Mouse (Mus musculus): ENCODE data around the gene Gm20403. TPM values are rescaled to one million over a fixed set of nuclear protein-coding genes. Genes with fewer than 3 reads are reported as not detected.

The Gm20403 gene
- not detected for total RNA-seq (2021)
- long read RNA-seq, experiment 1, result 0 reads
- long read RNA-seq, experiment 2, result 0 reads

DNA sequence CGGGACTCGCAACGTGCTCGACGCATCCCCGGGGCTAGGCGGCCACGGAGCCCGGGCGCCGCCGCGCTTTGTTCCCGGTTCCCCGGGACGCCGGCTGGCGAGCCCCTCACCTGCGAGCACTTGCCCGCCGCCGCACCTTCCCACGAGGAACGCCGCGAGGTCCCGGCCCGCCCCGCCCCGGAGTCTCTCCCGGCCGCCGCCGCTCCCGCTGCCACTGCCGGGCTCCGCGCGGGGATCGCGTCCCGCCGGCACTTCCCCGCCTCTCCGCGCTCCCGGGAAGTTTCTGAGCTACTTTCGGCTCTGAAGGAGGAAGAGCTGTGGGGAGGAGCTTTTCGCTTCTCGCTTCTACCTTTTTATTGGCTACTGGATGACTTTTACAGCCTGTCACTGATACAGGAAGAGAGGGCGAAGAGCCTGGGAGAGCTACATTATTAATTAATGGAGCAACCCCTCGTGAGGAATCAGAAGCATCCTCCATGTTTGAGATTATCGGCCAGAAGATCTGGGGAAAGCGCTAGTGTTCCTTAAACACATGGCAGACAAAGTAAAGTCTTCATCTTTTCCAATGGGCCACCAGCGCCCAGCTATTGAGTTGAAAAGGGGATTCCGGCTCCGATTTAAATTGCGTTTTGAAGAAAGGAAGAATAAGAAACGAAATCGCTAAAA lies at the start of gene Gm20403:
Gene Gm20403, minus strand, starts transcription at position 478 of the 666 bp plus-strand sequence.
- peak within 1 kb of the TSS; percentile 90 for H3K27ac ChIP-seq
- intact Hi-C loops (cut with DNase I), result loop anchor here (10.0 kb wide), 1 partner anchor 151 kb away; no protein-coding TSS in a partner anchor
- DNase-seq, result peak; percentile 77
- no peak for TF ChIP-seq CTCF (IDR thresholded peaks at IDR 0.05)
- peak within 1 kb of the TSS; percentile 96 for H3K4me3 ChIP-seq

DNA sequence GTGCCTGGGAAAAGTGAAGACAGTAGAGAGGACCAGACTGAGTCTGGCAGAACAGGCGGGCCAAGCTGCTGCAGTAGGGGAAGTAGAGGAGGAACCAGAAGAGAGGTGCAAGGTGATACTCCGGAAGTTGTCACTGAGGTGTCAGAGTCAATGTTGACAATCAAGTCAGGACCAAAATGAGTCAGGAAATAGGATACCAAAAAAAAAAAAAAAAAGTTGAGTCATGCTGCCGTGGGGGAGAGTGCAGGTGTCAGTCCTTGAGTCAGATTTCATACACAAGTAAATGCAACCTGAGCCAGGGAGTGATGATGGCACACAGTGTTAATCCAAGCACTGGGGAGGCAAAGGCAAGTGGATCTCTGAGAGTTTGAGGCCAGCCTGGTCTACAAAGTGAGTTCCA lies 40.8 kb upstream of the Gm20403 start:
- Histone ChIP-seq H3K27ac (no peak overlapping the region), H3K4me3 (no peak overlapping the region)
- no peak for TF ChIP-seq CTCF (IDR thresholded peaks at IDR 0.05)
- intact Hi-C loops (cut with DNase I), result no loop called here
- no peak for DNase-seq

DNA sequence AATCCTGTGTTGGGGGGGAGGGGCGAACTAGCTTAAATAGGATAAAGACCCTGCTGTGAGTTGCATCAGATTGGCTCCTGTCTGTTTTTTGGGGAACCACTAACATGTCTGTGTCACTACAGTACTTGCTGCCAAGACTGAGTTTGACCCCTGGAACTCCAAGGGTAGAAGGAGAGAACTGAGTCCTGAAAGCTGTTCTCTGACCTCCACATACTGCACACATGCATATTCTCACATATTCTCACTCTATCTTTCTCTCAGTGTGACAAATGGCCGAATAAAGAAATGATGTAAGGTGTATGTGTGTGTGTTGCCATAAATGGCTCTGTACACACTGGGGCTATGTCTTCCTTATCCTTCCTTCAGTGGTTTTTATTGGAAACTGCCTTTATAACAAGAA lies 37.0 kb upstream of the Gm20403 start:
- intact Hi-C loops (cut with DNase I), result no loop called here
- no peak for TF ChIP-seq CTCF (IDR thresholded peaks at IDR 0.05)
- no peak overlapping the region for H3K27ac ChIP-seq
- no peak for DNase-seq
- no peak overlapping the region for H3K4me3 ChIP-seq

DNA sequence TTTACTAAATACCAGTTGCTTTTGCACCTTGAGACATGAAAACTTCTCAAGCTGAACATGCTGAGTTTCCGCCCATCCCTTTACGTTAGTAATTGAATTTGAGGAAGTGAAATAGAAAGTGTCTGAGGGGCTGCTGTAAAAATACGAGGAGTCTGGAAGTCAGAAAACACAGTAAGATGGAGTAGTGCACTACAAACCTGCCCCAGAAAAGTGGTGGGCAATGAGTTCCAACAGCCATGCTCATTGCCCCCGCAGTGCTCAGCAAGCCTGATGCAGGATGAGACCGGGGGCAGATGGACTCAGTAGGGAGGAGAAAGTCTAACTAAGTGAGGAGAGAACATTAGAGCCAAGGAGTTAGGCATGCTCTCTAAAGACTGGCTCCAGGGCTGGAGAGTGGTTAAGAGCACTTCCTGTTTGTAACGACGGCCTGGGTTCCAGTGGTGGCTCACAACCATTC lies 33.1 kb upstream of the Gm20403 start:
- Histone ChIP-seq H3K4me3 (no peak overlapping the region), H3K27ac (no peak overlapping the region; the same call in 1 of the 2 replicates)
- TF ChIP-seq CTCF (IDR thresholded peaks at IDR 0.05), result no peak
- DNase-seq, result no peak
- intact Hi-C loops (cut with DNase I), result no loop called here

DNA sequence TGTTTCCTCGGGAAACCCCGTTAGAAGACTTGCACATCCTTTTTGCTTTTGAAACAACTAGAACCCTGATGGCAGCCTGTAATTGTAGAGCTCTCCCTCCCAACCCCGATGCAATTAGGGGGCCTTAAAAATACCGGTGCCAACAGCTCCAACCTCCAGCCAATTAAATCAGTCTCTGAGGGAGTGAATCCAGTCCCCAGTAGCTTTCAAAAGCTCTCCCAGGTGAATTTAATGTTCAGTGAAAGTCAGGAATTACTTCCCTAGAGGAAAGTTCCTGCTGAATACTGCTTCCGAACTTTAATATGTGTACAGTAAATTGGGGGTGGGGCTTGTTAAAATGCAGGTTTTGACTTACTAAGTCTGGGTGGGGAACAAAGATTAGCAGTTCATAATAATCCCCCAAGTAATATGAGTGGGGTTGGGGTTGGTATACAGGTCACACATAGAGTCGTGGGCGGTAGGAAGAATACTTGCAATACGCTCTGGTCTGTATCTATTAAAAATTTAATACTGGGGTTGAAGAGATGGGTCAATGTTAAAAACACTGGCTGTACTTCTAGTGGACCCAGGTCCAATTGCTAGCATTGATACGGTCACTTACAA lies 30.9 kb upstream of the Gm20403 start:
- no peak for TF ChIP-seq CTCF (IDR thresholded peaks at IDR 0.05)
- no peak for DNase-seq
- H3K4me3 ChIP-seq, result no peak overlapping the region
- intact Hi-C loops (cut with DNase I), result no loop called here
- no peak overlapping the region for H3K27ac ChIP-seq

DNA sequence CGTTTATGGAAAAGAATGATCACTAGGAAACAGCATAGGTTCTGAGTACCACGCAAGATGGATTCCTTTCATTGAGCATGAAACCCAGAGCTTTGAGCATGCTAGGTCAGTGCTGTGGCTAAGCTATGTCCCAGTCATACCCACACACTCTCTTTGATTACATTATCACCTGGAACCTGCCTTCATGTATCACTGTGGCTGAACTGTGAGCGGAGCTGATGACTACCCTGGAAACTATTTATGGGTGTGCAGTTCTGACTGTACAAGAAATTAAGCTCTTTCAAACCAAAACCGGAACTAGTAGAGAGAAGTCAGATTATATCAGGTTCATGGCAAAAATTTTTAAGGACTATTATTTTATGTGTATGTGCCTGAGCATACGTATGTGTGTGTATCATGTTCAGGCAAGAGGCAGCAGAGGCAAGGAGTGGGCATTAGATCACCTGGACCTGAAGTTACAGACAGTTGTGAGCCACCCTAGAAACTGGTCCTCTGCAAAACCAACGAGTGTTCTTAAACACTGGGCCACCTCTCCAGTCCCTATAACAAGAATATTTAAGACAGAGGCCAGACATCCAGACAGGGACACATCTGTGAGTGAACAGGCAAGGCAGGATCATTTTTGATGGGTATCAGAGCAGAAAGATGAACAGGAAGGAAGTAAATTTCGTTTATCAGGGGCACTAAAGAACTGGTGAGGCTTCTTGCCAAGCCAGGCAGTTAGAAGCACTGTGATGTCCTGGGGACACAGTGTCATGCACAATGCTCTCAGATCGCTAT lies 30.2 kb upstream of the Gm20403 start:
- Histone ChIP-seq H3K4me3 (no peak overlapping the region), H3K27ac (no peak overlapping the region)
- TF ChIP-seq CTCF (IDR thresholded peaks at IDR 0.05), result no peak
- intact Hi-C loops (cut with DNase I), result no loop called here
- no peak for DNase-seq

DNA sequence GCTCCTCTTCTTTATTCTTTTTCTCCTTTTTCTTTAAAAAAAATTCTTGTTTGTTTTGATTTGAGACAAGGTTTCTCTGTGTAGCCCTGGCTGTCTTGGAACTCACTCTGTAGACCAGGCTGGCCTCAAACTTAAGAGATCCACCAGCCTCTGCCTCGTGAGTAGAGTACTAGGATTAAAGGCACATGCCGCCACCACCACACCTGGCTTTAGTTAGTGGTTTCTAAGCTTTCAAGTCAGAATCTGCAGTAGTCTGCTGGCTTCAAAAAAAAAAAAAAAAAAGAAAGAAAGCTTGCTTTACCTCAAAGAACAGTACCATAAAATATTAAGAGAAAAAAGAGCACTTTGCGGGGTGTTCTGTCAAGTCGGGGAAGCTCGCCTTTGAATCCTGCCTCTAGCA lies 29.1 kb upstream of the Gm20403 start:
- no peak for DNase-seq
- intact Hi-C loops (cut with DNase I), result no loop called here
- Histone ChIP-seq H3K27ac (no peak overlapping the region), H3K4me3 (no peak overlapping the region)
- no peak for TF ChIP-seq CTCF (IDR thresholded peaks at IDR 0.05)

DNA sequence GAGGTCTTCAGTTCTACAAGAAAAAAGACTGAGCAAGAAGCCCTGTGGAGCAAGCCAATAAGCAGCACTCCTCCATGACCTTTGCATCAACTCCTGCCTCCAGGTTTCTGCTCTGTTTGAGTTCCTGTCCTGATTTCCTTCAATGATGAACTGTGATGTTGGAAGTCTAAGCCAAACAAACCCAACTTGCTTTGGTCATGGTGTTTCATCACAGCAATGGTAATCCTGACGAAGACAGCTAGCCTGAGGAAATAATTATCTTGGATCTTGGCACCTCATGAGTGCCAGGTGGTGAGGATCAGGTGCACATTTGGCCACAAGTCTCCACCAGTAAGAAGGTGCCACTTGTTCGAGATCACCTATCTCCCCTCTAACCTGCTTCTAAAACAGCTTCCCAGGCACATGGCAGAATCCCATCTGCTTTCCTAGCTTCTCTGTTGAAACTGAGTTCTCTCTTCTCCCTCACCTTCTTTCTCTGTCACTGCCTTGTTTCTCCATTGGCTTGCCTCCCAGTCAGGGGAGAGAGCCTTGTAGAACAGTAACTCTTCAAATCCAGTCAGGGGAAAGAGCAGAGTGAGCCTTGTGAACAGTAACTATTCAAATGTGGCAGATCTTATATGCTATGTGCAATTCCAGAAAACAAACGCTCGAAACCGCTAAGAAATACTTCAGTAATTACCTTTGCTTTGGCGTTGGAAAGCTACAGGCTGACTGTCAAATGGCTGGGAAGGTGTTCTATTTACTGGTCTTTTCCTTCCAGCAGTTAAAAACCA lies 27.5 kb upstream of the Gm20403 start, which contains the start of gene Baz1a:
Gene Baz1a, minus strand, starts transcription at position 723 of the 773 bp plus-strand sequence.
- no peak for DNase-seq
- intact Hi-C loops (cut with DNase I), result no loop called here
- TF ChIP-seq CTCF (IDR thresholded peaks at IDR 0.05), result no peak
- no peak within 1 kb of the TSS for H3K4me3 ChIP-seq
- no peak within 1 kb of the TSS for H3K27ac ChIP-seq

DNA sequence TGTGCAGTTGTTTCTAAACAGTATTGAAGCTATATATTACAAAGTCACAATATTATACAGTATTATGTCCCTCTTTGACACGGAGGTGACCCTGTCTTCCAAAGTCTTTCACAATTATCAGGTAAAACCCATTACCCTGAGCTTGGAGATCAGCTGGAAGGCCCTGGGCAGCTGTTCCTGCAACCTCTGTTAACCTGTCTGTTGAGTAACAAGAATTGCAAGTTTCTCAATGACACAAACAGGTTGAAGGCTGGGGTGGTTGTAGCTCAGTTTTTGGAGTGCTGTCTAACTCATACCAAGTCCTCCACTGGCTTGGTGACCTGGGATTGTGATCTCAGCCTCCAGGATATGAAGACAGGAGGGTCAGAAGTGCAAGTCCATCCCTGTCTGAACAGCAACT lies 26.7 kb upstream of the Gm20403 start:
- Histone ChIP-seq H3K27ac (no peak overlapping the region), H3K4me3 (no peak overlapping the region)
- no peak for DNase-seq
- no peak for TF ChIP-seq CTCF (IDR thresholded peaks at IDR 0.05)
- intact Hi-C loops (cut with DNase I), result no loop called here

DNA sequence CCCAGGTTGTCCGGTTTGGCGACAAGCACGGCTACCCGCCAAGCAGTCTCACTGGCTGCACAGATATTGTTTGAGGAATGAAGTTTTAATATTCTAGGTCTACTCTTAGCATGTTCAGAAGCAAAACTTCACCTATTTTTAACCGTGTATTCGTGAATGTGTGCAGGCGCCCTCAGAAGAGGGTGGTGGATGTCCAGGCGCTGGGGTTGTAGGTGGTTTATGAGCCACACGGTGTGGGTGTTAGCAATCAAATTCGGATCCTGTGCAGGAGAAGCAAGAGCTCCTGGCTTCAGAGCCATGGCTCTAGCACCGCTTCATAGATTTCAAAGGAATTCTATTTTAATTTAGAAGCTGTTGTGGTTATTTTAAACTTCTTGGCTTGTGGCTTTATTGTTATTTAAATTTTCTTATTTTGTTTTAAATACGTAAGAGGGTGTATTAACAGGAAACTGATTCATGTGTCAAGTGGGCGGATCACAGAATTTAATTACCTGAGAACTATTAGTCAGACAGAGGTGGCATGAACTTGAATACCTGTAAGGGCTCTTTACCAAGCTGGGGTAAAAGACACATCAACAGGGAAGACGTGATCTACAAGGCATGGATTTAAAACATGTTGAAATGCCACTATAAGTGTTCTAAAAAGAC lies 21.2 kb upstream of the Gm20403 start:
- intact Hi-C loops (cut with DNase I), result no loop called here
- TF ChIP-seq CTCF (IDR thresholded peaks at IDR 0.05), result no peak
- Histone ChIP-seq H3K4me3 (no peak overlapping the region), H3K27ac (no peak overlapping the region)
- no peak for DNase-seq

DNA sequence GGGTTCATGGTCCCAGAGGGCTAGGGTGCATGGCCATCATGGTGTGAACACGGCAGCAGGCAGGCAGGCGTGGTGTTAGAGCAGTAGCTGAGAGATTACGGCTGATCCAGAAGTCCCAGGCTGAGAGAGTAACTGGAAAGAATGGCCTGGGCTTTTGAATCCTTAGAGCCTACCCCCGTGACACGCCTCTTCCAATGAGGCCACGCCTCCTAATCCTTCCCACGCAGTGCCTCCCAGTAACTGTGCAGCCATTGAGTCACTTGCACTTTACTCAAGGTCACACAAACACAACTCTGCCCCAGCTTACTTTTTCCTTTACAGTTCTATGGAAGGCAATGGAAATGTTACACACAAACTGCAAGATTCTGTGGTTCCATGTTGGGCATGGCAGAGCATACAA lies 19.7 kb upstream of the Gm20403 start:
- DNase-seq, result no peak
- Histone ChIP-seq H3K27ac (no peak overlapping the region), H3K4me3 (no peak overlapping the region)
- intact Hi-C loops (cut with DNase I), result no loop called here
- TF ChIP-seq CTCF (IDR thresholded peaks at IDR 0.05), result no peak

DNA sequence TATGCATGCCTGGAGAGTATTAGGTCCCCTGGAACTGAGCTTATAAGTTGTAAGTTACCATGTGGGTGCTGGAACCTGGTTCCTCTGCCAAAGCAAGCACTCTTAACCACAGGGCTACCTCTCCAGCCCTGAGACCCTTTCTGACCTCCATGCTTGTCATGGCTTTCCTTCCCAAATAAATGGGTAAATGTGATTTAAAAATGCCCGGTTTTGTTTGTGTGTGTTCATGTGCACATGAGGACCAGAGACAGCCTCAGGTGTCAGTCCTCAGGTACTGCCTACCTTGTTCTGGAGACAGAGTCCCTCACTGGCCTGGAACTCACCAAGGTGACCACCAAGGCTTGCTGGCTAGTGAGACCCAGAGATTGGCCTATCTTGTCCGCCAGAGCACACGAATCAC lies 18.1 kb upstream of the Gm20403 start:
- no peak overlapping the region for H3K4me3 ChIP-seq
- intact Hi-C loops (cut with DNase I), result no loop called here
- no peak for TF ChIP-seq CTCF (IDR thresholded peaks at IDR 0.05)
- no peak for DNase-seq
- no peak overlapping the region for H3K27ac ChIP-seq

All from gastrocnemius, adult 2 months (tissue).